Mouse (Mus musculus): ENCODE measurements around the gene Pptc7. TPM values are rescaled to one million over a fixed set of nuclear protein-coding genes. Genes with fewer than 3 reads are reported as not detected.

Gene Pptc7
- 21.8 and 31.7 TPM in 2 replicates for polyA plus RNA-seq (2012; rRNA removed)

DNA sequence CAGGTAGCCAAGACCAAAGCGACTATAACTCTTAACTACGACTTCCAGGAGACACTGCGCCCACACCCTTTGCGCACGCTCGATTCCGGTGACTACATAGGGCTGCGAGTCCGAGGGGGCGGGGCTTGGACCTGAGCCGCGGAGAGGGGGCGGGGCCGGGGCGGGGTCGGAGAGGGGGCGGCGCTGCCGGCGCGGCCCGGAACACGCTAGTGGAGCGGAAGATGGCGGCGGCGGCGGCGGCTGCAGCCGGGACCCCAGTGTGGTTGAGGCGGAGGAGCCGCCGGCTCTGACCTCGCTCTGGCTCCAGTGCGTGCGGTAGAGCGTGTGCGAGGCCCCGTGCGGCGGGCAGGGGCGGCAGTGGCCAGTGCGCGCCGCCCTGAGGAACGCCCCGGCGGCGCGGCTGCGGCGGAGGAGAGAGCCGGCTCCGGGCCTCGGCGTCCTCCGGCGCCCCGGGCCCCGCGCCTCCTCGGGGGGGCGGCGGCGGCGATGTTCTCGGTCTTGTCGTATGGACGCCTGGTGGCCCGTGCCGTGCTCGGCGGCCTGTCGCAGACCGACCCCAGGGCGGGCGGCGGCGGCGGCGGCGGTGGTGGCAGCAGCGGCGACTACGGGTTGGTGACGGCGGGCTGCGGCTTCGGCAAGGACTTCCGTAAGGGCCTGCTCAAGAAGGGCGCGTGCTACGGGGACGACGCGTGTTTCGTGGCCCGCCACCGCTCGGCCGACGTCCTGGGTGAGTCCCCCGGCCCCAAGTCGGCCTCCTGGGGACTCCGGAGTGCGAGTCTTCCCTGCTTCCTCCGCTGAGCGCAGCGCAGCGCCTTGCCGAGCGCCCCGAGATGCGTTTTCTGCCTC lies at the start of gene Pptc7:
Gene Pptc7, plus strand, starts transcription at position 183 of the 846 bp plus-strand sequence.
- under 1% methylated on average over 112 of the region's 114 CpGs for WGBS
- DNase-seq (ENCODE audit: low read depth, low spot score): peak; percentile 84

DNA sequence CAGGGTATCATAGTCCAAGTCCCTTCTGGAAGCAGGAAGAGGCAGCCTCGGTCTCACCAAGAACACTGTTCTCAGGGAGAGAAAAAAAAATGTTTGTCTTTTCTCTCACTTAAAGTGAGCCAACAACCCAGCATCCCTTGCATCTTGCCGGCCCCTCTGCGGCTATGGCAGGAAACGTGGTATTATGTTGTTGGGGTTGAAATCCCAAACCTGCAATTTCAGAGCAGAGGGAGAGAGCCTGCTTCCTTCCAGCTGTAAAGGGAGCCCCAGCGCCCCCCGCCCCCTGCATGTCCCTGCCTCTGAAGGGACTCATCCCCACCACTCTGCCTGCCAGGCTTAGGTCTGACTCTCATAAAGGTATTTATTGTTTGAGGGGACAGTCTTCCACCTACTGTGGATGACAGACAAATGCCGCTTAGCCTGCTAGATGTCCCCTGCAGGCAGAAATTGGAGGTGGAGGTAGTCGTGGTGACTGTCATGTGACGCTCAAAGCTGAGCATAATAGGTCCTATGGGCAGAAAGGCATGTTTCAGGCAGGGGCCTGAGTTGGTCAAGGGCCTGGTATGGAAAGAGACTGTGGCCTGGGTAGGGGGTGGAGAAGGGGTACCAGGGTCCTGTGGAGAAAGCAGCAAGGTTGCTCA lies 48.8 kb upstream of the Pptc7 start:
- WGBS: 40% methylated on average over 9 of the region's 9 CpGs
- DNase-seq (ENCODE audit: low read depth, low spot score): no peak

DNA sequence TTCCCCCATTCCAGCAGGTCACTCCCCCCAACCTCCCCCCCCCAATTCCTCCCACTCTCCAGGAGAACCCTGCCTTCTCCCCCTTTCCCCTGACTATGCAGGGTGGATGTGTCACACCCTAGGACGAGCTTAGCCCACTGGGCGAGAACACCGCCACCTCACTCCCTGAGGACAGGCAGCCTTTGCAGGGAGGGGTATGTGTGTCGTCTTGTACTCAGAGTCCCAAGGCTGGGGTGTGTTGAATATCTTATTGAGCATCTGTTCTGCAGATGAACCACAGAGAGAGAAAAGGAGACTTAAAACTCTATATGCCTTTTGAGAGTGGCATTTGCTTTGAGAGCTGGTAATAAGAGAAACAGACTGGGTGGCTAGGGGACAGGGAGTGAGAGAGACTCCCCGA lies 47.0 kb upstream of the Pptc7 start:
- 65% methylated on average over 5 of the region's 5 CpGs for whole genome bisulfite sequencing

GRCm38 (mm10) chr5:122239618-122240017 lies 44.5 kb upstream of the Pptc7 start:
- WGBS: 76% methylated on average over 7 of the region's 7 CpGs
- no peak for DNase-seq (ENCODE audit: low read depth, low spot score)

More for the DNA sequence above, 47.0 kb upstream of the Pptc7 start:
- DNase-seq (ENCODE audit: low read depth, low spot score): no peak

DNA sequence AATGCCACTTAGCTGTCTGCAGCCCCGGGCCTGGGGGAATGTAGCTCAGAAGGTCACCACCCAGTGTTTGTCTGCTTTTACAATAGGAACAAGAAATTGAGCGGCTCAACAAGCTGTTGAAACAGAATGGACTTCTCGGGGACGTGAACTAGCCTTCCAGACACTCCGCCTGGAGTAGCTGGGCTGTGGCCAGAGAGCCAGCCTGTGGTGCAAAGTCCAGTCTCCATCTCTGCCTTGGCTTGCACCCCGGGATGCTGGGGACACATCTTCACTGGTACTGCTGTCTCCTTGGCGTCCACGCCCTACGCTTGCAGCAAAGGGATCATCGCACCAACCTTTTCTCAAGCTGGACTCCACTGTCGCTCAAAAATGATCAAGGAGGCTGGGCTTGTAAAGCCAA lies 43.6 kb upstream of the Pptc7 start:
- WGBS: 64% methylated on average over 11 of the region's 11 CpGs
- no peak for DNase-seq (ENCODE audit: low read depth, low spot score)

- no peak for DNase-seq (ENCODE audit: low read depth, low spot score)
- WGBS: 75% methylated on average over 1 of the region's 1 CpGs
Measured at GRCm38 (mm10) chr5:122240989-122241388, 43.2 kb upstream of the Pptc7 start.

DNA sequence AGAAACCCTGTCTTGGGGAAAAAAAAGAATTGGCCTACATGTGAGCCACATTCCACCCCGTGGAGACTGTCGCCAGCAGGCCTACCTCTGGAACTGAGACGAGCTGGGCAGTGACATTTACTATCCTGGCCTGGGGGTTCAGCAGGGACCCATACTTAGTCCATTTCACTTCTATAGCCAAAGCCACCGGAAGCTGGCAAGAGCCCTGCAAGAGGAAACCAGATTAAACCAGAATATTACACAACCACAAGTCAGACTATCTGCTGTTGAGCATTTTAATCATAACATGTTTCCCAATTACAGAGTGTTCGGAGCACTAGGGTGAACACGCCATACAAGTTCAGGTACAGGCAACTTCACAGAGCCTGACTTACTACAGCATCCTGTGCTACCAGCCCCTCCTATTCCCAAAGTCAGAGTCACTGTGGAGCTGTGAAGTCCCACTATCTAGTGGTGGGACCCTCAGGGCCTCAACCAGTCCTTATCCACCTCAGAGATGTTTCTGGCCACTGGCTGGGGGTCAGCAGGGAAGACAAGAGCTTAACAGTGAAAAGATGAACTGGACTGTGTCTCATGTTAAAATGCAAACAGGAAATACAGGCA lies 41.5 kb upstream of the Pptc7 start:
- DNase-seq (ENCODE audit: low read depth, low spot score): no peak
- 87% methylated on average over 6 of the region's 6 CpGs for WGBS

DNA sequence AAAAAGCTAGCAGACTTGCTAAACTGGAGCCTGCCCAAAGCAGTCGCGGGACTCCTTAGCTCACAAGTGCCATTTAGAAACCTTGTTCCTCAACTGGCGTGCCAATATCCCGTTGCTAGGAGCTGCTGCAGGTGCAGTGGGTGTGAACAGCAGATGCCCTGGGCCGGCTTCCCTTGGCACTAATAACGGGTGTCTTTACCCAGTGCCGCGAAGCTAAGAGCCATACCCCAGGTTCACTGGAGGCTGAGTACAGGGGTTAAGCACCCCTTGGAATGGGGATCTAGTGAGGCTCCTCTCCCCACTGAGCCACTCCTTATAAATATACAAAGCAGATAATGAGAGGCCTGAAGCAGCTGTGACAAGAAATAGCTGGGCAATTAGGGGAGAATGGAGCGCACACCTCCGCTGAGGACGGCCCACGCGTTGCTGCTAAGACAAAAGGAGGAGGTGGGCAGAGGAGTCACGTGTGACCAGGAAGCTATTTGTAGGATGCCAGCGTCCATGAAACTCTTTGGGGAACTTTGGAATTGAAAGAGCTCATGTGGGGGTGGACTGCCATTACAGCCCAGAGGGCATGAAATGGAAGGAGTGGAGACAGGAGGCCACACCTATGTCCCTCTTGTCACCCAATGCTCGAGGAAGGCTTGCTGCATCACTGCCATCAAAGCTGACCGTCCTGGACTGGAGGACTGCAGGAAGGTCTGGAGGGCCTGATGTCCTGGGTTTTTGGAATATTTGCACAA lies 40.2 kb upstream of the Pptc7 start:
- 67% methylated on average over 17 of the region's 17 CpGs for WGBS

DNA sequence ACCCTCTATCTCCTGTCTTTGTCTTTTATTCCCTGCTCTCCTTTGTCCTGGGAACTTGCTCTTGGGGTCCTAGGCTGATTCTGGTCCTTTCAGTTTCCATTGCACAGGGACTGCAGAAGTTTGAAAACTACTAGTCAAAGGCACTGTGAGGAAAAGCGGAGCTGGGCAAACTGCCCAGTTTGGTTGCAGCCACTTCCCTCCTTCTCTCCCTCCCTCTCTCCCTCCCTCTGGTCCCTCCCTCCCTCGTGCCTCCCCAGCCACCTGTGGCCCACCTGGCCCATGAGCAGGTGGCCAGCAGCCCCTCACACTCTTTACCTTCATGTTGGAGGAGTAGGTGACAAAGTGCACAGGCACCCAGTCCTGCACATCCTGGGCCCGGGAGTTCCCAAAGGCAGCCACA lies 39.0 kb upstream of the Pptc7 start:
- DNase-seq (ENCODE audit: low read depth, low spot score): no peak
- WGBS: 51% methylated on average over 3 of the region's 3 CpGs

More for the DNA sequence above, 40.2 kb upstream of the Pptc7 start:
- no peak for DNase-seq (ENCODE audit: low read depth, low spot score)

DNA sequence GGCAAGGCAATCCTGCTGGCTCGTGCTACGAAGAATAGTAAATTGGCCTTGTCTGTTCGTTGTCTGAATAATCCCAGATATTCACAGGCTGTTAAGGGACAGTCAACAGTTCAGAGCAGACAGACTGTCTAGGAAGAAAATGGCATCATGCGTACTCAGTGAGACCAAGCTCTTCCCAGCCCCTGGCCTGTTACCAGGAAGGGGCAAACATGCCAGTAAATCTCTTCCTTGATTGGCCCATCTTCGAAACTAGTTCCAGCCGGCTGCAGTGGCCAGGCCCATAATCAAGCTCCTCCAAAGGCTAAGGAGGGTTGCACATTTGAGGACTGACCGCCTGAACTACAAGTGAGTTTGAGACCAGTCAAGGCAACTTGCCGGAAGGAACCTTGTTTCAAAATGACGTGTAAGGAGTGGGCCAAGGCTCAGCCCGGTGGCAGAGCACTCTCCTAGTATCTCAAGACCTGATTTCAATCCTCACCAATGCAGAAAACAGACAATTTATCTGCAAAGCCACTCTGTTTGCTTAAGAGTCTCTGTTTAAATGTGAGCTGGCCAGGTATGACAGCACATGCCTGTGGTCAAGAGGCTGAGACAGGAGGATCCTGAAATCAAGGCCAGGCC lies 37.5 kb upstream of the Pptc7 start:
- DNase-seq (ENCODE audit: low read depth, low spot score): no peak
- WGBS: 85% methylated on average over 10 of the region's 10 CpGs

DNA sequence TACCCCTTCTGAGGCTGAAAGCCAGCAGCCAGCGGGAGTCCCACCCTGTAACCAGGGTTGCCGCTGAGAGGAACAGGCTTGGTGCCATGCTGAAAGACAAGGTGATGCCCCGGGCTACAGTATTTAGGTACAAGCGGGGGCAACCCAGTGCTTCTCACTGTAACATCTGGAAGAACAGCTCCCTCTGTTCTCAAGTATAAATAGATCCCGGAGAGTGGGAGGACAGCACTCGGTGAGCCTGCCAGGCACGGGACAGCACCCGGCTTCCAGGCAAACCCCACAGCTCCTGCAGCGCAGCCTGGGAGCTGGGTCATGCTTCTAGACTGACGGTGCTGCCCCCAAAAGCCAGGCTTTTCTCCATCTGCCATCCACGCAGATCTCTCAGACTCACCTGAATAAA lies 36.6 kb upstream of the Pptc7 start:
- no peak for DNase-seq (ENCODE audit: low read depth, low spot score)
- 91% methylated on average over 11 of the region's 11 CpGs for WGBS

DNA sequence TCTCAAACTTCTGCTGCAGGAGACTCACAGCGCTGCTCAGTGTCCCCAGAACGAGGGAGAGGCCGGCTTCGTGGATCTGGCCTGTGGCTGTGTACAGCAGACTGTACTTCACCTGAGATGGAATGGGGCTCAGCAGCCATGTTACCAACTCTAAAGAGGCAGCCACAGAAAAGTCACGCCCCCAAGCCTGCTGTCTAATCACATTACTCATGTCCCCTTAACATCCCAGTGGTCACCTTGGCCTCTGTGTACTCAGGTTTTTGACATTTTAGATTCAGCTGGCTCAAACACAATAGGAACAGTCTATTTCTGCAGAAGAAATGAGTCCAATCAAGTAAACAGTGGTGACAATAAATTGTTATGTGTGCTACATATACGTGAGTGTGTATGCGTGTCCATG lies 36.2 kb upstream of the Pptc7 start:
- DNase-seq (ENCODE audit: low read depth, low spot score): no peak
- 96% methylated on average over 7 of the region's 7 CpGs for WGBS

- 94% methylated on average over 4 of the region's 4 CpGs for WGBS
- no peak for DNase-seq (ENCODE audit: low read depth, low spot score)
Measured at GRCm38 (mm10) chr5:122249281-122249680, 34.9 kb upstream of the Pptc7 start.

DNA sequence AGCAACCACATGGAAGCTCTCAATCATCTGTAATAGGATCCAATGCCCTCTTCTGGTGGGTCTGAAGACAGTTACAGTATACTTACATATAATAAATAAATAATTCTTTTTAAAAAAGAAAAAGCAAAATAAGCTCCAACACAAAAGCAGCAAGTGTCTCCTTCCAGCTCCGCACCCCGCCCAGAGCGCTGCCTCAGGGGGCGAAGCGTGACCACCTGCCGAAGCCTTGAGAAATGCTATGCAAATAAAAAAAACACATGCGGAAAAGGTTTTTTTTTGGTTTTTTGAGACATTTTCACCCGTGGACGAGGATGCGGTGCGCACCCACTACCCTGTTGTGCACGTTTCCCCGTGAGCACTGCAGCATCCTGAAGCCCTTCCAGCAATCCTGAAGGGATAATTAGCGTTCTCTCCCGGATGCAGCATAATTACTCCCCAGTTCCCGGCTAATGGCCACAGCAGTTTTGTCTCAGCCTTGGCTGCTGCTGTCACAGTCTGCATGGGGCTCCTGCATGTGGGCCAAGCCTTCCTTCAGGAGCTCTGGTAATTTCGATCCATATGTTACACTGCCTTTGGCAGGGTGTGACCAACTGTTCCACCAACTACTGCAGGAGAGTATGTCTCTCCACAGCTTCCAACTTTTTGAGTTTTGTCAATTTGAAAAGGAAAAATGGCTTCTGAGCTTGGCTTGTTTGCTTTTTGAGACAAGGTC lies 32.1 kb upstream of the Pptc7 start:
- WGBS: 94% methylated on average over 17 of the region's 17 CpGs
- no peak for DNase-seq (ENCODE audit: low read depth, low spot score)

DNA sequence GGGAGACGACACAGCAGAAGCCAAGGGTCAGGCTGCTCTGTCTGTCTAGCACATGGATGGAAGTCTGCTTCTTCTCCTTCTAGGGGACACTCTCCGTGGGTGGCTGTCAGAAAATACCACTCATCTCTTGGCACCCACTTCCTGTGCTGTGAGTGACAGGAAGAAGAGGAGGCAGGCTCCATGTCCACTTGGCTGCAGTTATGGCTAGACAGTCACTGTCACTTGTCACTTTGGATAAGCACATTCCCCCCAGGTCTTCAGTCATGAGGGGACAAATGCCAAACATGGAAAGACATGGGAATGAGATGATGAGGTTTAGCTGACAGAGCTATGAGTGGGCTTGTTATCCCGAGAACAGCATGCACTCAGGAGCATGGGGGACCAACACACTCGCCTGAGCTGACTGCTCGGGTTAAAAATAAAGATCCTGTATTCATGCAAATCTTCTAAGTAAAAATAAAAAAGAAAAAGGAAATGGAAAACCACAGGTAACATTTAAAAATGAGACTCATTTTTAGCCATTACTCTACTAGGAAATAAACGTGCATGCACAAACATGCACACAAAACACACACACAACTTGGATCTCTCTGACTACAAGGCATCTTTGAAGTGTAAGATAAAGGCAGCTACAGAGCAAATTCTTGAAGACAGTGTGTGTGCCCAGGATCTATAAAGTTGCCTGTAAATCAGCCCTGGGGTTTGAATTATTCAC lies 26.0 kb upstream of the Pptc7 start:
- DNase-seq (ENCODE audit: low read depth, low spot score): no peak
- WGBS: 78% methylated on average over 6 of the region's 6 CpGs

DNA sequence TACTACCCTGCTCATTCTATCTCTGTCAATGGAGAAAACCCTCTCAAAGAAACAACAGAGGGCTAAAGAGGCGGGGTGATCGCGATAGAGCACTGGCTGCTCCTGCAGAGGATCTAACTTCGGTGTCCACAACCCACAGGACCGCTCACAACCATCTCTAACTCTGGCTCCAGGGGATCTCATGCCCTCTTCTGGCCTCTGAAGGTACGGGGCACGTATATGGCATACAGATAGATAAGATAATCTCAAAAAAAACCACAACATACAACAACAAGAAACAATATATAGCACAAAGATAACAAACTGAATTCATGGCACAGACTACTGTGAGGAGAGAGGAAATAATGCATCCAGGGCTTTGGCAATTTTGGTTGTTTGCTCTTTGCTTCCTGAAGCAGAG lies 22.1 kb upstream of the Pptc7 start:
- DNase-seq (ENCODE audit: low read depth, low spot score): no peak
- WGBS: 75% methylated on average over 7 of the region's 7 CpGs

- DNase-seq (ENCODE audit: low read depth, low spot score): peak; percentile 88
- under 1% methylated on average over 49 of the region's 49 CpGs for WGBS
Measured at GRCm38 (mm10) chr5:122263933-122264905, 19.9 kb upstream of the Pptc7 start, which contains the start of gene Tctn1. Gene Tctn1 (minus strand): TSS chr5:122264460.

Data from large intestine, adult 2 months (tissue).